Mouse (Mus musculus): ENCODE results near the gene Arhgap31. TPM values are rescaled to one million over a fixed set of nuclear protein-coding genes. Genes with fewer than 3 reads are reported as not detected.

Gene Arhgap31
- polyA plus RNA-seq (2016; fragmentation: Nextera tagmentation; extraction: Ambion mirVana), result 3.5 and 4.0 TPM in 2 replicates

GRCm38 (mm10) chr16:38712581-38713403 lies at the start of gene Arhgap31:
Gene Arhgap31, minus strand, starts transcription at chr16:38713274.
- H3K27ac ChIP-seq, result peak within 1 kb of the TSS; percentile 63
- peak within 1 kb of the TSS; percentile 56 for H3K4me3 ChIP-seq
- no peaks in the 10 kb centered on the region for H3K36me3 ChIP-seq
- H3K9ac ChIP-seq, result peak within 1 kb of the TSS; percentile 55
- no peaks in the 10 kb centered on the region for H3K9me3 ChIP-seq (replicated peaks)
- under 1% methylated on average over 73 of the region's 74 CpGs for WGBS (ENCODE audit: insufficient replicate concordance)
- peaks cover 13% of the 10 kb centered on the region; the same call in 1 of the 2 replicates for H3K4me1 ChIP-seq
- H3K27me3 ChIP-seq (replicated peaks), result peaks cover 64% of the 10 kb centered on the region
- ATAC-seq, result peak; percentile 89
- H3K4me2 ChIP-seq, result peak within 1 kb of the TSS; percentile 75

GRCm38 (mm10) chr16:38762401-38762800 lies 49.3 kb upstream of the Arhgap31 start:
- H3K27ac ChIP-seq, result no peak overlapping the region
- 0 out of 2 replicates have a peak, but pooled peaks cover 2% of the 10 kb centered on the region for H3K36me3 ChIP-seq
- no peak overlapping the region for H3K9ac ChIP-seq
- 74% methylated on average over 8 of the region's 8 CpGs for WGBS (ENCODE audit: insufficient replicate concordance)
- H3K4me2 ChIP-seq, result no peak overlapping the region
- no peak for ATAC-seq
- no peaks in the 10 kb centered on the region for H3K9me3 ChIP-seq (replicated peaks)
- H3K27me3 ChIP-seq (replicated peaks), result peaks cover 47% of the 10 kb centered on the region
- no peak overlapping the region for H3K4me3 ChIP-seq
- H3K4me1 ChIP-seq, result peaks cover 11% of the 10 kb centered on the region; the same call in 1 of the 2 replicates

DNA sequence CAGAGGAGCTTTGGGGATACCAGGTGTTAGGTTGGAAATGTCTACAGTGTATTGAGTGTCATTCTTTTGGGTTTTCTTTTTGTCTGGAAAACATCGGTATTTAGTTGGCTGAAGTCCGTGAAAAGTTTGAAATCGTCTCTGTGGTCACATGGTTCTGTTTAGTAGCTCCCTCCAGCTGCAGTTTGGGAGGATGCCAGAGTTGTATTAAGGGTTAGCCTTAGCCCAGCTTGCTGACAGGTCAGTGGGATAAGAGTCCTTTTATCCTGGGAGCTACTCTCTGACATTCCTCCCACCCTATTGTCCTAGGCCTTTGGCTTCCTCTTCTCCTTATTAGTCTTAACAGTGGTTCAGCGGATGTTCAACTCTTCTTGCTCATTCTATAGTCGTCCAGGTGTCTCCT lies 48.9 kb upstream of the Arhgap31 start:
- Histone ChIP-seq H3K9me3 (replicated peaks) (no peaks in the 10 kb centered on the region), H3K4me3 (no peak overlapping the region), H3K27me3 (replicated peaks) (peaks cover 49% of the 10 kb centered on the region), H3K4me2 (no peak overlapping the region), H3K36me3 (0 out of 2 replicates have a peak, but pooled peaks cover 2% of the 10 kb centered on the region), H3K27ac (no peak overlapping the region), H3K4me1 (peaks cover 14% of the 10 kb centered on the region), H3K9ac (no peak overlapping the region)
- ATAC-seq, result no peak
- 75% methylated on average over 5 of the region's 5 CpGs for WGBS (ENCODE audit: insufficient replicate concordance)

GRCm38 (mm10) chr16:38760834-38761375 lies 47.8 kb upstream of the Arhgap31 start:
- H3K27ac ChIP-seq, result no peak overlapping the region
- 40% methylated on average over 6 of the region's 6 CpGs for WGBS (ENCODE audit: insufficient replicate concordance)

GRCm38 (mm10) chr16:38760239-38760638 lies 47.2 kb upstream of the Arhgap31 start:
- 72% methylated on average over 5 of the region's 5 CpGs for WGBS (ENCODE audit: insufficient replicate concordance)
- Histone ChIP-seq H3K4me3 (no peak overlapping the region), H3K27ac (no peak overlapping the region), H3K36me3 (0 out of 2 replicates have a peak, but pooled peaks cover 2% of the 10 kb centered on the region), H3K9ac (no peak overlapping the region), H3K4me1 (peaks cover 28% of the 10 kb centered on the region), H3K27me3 (replicated peaks) (peaks cover 52% of the 10 kb centered on the region), H3K9me3 (replicated peaks) (no peaks in the 10 kb centered on the region), H3K4me2 (no peak overlapping the region)
- ATAC-seq, result no peak

More at GRCm38 (mm10) chr16:38760834-38761375, 47.8 kb upstream of the Arhgap31 start:
- ATAC-seq, result no peak
- H3K36me3 ChIP-seq, result 0 out of 2 replicates have a peak, but pooled peaks cover 2% of the 10 kb centered on the region
- no peak overlapping the region for H3K4me2 ChIP-seq
- no peak overlapping the region for H3K9ac ChIP-seq
- H3K27me3 ChIP-seq (replicated peaks), result peaks cover 52% of the 10 kb centered on the region
- no peaks in the 10 kb centered on the region for H3K9me3 ChIP-seq (replicated peaks)
- H3K4me1 ChIP-seq, result peaks cover 23% of the 10 kb centered on the region
- no peak overlapping the region for H3K4me3 ChIP-seq

DNA sequence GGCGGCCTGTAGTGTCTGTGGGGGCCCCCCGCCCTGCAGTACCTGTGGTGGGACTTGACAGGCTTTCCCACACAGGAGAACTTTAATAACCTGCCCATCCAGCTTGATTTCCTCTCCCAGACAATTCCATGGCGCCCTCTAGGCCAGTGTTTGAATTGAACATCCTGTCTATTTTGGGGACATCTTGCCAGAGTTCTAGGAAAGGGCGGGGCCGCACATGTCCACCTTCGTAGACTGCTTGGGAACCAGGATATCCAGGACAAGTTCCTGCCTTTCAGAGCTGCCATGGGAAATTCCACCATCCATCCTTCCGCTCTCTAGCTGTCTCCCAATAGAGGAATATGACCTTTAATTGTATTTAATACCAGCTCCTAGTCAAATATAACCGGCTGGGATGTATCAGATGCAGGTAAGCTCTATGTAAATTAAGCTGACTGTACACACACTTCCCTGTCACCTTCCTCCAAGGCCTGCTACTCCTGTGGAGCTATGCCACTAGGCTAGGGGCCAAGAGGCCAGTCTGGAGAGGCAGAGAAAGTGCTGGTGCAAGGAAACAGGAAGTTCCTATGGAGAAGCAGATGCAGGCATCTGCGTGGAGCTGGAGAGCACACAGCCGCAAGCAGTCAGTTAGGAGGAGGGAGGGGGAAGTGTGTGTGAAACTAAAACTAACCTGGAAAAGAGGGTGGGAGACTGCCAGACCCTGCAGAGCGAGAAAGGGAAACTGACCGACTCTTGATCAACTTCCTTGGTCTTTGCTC lies 45.2 kb upstream of the Arhgap31 start:
- Histone ChIP-seq H3K27ac (no peak overlapping the region), H3K4me1 (peaks cover 38% of the 10 kb centered on the region), H3K4me2 (no peak overlapping the region), H3K36me3 (0 out of 2 replicates have a peak, but pooled peaks cover 2% of the 10 kb centered on the region), H3K9me3 (replicated peaks) (no peaks in the 10 kb centered on the region), H3K27me3 (replicated peaks) (peaks cover 63% of the 10 kb centered on the region), H3K4me3 (no peak overlapping the region), H3K9ac (no peak overlapping the region)
- ATAC-seq, result no peak
- WGBS (ENCODE audit: insufficient replicate concordance), result 58% methylated on average over 12 of the region's 12 CpGs

DNA sequence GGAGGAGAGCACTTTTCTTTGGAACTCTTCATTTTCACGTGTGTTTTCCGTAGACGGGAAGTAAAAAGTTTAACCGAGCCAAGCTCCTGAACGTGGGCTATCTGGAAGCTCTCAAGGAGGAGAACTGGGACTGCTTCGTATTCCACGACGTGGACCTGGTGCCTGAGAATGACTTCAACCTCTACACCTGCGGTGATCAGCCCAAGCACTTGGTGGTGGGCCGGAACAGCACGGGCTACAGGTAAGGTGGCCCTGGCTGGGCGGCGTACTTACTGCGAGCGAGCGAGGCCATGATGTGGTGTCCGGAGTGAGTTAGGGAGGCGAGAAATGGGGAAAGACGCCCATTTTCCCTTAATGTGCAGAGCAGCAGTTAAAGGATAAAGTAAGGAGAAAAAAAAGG lies 44.6 kb upstream of the Arhgap31 start:
- no peak overlapping the region for H3K4me3 ChIP-seq
- no peak overlapping the region for H3K4me2 ChIP-seq
- no peaks in the 10 kb centered on the region for H3K9me3 ChIP-seq (replicated peaks)
- ATAC-seq, result no peak
- H3K36me3 ChIP-seq, result 0 out of 2 replicates have a peak, but pooled peaks cover 2% of the 10 kb centered on the region
- 86% methylated on average over 19 of the region's 19 CpGs for WGBS (ENCODE audit: insufficient replicate concordance)
- peaks cover 63% of the 10 kb centered on the region for H3K27me3 ChIP-seq (replicated peaks)
- peaks cover 45% of the 10 kb centered on the region for H3K4me1 ChIP-seq
- no peak overlapping the region for H3K27ac ChIP-seq
- H3K9ac ChIP-seq, result no peak overlapping the region

- Histone ChIP-seq H3K4me2 (no peak overlapping the region), H3K4me3 (no peak overlapping the region), H3K9ac (no peak overlapping the region), H3K9me3 (replicated peaks) (no peaks in the 10 kb centered on the region), H3K27me3 (replicated peaks) (peaks cover 69% of the 10 kb centered on the region), H3K27ac (peak overlapping the region; percentile 74; the same call in 1 of the 2 replicates), H3K36me3 (0 out of 2 replicates have a peak, but pooled peaks cover 2% of the 10 kb centered on the region), H3K4me1 (peaks cover 50% of the 10 kb centered on the region)
- WGBS (ENCODE audit: insufficient replicate concordance), result 43% methylated on average over 4 of the region's 4 CpGs
- peak; percentile 53 for ATAC-seq
These were observed 43.5 kb upstream of the Arhgap31 start for GRCm38 (mm10) chr16:38756572-38756971.

GRCm38 (mm10) chr16:38756177-38756503 lies 43.1 kb upstream of the Arhgap31 start:
- WGBS (ENCODE audit: insufficient replicate concordance), result 33% methylated on average over 5 of the region's 5 CpGs
- no peak for ATAC-seq
- peak overlapping the region; percentile 74 for H3K27ac ChIP-seq

GRCm38 (mm10) chr16:38755452-38756176 lies 42.5 kb upstream of the Arhgap31 start:
- H3K9me3 ChIP-seq (replicated peaks), result no peaks in the 10 kb centered on the region
- no peak overlapping the region for H3K4me3 ChIP-seq
- WGBS (ENCODE audit: insufficient replicate concordance), result 16% methylated on average over 7 of the region's 7 CpGs
- H3K36me3 ChIP-seq, result 0 out of 2 replicates have a peak, but pooled peaks cover 2% of the 10 kb centered on the region
- H3K27ac ChIP-seq, result peak overlapping the region; percentile 74
- no peak overlapping the region for H3K9ac ChIP-seq
- peaks cover 71% of the 10 kb centered on the region for H3K27me3 ChIP-seq (replicated peaks)
- H3K4me2 ChIP-seq, result peak overlapping the region; percentile 46
- peak; percentile 92 for ATAC-seq
- H3K4me1 ChIP-seq, result peaks cover 50% of the 10 kb centered on the region

More at GRCm38 (mm10) chr16:38756177-38756503, 43.1 kb upstream of the Arhgap31 start:
- no peak overlapping the region for H3K9ac ChIP-seq
- 0 out of 2 replicates have a peak, but pooled peaks cover 2% of the 10 kb centered on the region for H3K36me3 ChIP-seq
- H3K4me1 ChIP-seq, result peaks cover 50% of the 10 kb centered on the region
- peaks cover 69% of the 10 kb centered on the region for H3K27me3 ChIP-seq (replicated peaks)
- no peaks in the 10 kb centered on the region for H3K9me3 ChIP-seq (replicated peaks)
- no peak overlapping the region for H3K4me3 ChIP-seq
- H3K4me2 ChIP-seq, result peak overlapping the region; percentile 46

DNA sequence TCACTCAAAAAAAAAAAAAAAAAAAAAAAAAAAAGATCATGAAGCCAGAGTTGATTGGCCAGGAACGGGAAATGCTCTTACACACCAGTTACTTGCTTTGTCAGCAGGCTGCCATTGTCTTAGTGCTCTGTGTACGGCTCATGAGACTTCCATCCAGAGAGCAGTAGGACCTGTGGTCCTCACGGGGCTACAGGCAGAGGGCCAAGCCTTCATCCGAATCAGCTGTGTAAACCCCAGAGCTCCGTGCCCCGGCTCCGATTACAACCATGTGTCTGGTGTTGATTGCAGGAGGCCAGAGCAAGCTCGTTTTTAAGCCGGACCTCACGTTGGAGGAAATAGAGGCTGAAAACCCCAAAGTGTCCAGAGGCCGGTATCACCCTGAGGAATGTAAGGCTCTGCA lies 40.6 kb upstream of the Arhgap31 start:
- no peaks in the 10 kb centered on the region for H3K9me3 ChIP-seq (replicated peaks)
- H3K36me3 ChIP-seq, result no peaks in the 10 kb centered on the region
- WGBS (ENCODE audit: insufficient replicate concordance), result 70% methylated on average over 11 of the region's 11 CpGs
- no peak overlapping the region for H3K9ac ChIP-seq
- peaks cover 47% of the 10 kb centered on the region for H3K4me1 ChIP-seq
- peak overlapping the region; percentile 18; the same call in 1 of the 2 replicates for H3K4me2 ChIP-seq
- ATAC-seq, result no peak
- no peak overlapping the region; the same call in 1 of the 2 replicates for H3K4me3 ChIP-seq
- no peak overlapping the region for H3K27ac ChIP-seq
- peaks cover 75% of the 10 kb centered on the region for H3K27me3 ChIP-seq (replicated peaks)

Data from liver, embryonic 12.5 days (tissue).